Mouse (Mus musculus): ENCODE measurements around the gene Pcid2.

DNA sequence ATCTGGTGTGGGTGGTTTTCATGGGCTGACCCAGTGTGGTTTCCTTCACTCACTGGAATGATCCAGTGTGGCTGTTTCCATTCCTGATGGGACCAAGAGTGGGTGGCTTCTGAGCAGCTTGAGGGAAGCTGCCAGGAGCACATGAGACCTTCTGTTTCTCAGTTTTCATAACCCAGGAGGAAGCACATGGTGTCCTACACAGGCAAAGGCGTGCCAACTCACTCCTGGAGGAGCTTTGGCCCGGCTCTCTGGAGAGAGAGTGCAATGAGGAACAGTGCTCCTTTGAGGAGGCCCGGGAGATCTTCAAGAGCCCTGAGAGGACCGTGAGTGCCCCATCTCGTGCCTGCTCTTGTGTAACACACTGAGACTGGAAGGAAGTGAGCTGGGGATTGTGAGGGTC, 76.8 kb downstream of the Pcid2 start:
- no peak for TF ChIP-seq CTCF (IDR thresholded peaks at IDR 0.05; ENCODE audit: borderline replicate concordance, insufficient read depth, low read length)
- no peak for TF ChIP-seq POLR2A (IDR thresholded peaks at IDR 0.05; ENCODE audit: low read depth, low read length)

All from embryonic fibroblast, embryonic 13.5 days (primary cell).